Mouse (Mus musculus): Measurements from ENCODE around the gene Myom1.

Myom1 gene

DNA sequence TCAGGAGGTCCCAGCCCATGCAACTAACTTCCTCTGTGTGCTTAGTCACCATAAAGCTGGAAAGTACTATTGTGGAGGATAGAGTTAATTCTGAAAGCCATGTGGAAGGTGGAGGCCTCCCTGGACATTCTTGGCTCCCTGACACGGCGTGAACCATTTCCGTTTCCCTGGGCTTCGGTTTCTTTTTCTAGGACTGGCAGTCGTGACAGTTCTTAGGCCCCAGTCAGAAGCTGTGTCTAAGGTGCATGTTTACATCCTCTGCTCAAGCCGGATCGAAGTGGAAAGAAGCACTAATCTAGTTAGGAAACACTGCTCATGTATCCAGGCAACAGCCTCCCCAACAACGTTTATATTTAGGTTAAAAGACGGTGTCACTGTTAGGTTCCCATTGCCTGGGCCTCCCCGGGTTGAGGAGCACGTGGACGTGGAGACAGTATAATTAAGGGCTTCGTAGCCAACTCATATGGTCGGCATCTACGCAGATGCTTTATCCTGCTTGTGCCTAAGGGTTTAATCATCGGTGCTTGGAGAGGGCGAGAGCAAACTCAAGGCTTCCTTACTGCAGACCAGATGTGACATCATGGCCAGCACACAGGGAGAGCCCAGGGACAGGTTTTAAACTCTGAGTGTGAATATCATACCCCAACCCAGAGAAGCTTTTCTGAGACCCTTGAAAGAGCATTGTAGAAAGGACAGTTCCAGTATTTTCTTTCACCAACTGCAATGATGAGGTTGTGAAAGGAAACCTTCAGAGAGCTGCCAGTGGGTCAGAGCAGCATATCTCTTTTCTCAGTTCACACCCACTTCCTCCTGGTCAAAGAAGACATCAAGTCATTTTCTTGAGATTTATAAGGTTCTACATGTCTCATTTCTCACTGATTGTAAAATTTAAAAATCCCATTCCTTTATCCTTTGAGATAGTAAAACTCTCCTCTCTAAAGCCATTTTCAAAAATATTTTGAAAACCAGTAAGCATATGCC lies 100.4 kb downstream of the Myom1 start:
- no peak for DNase-seq (ENCODE audit: low read depth)

DNA sequence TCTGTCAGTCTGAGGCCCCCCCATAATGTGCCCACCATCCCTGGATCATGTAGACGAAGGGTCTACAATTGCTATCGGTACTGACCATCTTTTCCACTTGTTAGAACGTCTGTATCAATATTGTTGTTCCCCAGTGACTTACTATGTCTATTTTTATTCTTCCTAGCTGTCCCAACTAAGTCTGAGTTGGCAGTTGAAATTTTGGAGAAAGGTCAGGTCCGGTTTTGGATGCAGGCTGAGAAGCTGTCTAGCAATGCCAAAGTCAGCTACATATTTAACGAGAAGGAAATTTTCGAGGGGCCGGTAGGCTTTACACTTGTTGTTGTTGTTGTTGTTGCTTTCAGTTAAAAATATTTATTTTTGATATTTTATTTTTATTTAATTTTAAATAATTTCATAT lies 102.9 kb downstream of the Myom1 start:
- DNase-seq (ENCODE audit: low read depth), result no peak

DNA sequence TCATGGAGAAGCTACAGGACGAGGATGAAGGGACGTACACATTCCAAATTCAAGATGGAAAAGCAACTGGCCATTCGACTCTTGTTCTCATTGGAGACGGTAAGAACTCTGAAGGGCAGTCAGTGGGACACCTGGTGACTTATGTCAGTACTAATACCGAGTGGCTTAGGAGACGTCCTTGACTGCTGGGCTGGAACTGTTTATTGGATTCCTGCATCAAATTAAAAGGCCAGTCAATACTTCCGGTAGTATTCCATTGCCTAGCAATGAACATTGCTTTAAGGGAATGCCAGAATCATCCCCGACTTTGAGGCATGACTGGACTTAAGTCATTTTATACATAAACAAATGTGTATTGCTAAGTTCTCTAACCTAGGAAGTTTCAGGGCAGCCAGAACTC lies 103.8 kb downstream of the Myom1 start:
- DNase-seq (ENCODE audit: low read depth), result no peak

DNA sequence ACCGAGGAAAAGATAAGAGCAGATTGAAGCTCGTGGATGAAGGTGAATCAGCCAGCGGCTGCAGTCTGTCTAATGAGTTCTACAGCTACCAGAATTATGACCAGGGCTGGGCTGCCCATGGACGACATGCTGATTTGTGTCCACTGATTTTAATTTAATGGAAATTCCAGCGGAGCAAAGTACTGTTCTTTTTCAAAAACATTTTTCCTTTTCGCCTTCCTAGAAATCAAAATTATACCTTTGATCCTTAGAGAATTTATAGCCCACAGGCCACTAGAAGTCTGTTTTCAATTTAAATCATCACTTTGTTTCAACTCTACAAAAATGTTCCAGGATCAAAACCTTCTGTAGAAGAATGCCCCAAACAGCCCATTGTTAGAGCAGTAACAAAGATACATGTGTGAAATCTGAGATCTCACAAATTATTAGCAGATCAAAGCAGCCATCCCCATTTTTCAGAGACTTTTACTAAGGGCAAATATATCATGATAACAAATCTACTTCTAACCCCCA lies 108.4 kb downstream of the Myom1 start:
- no peak for DNase-seq (ENCODE audit: low read depth)

DNA sequence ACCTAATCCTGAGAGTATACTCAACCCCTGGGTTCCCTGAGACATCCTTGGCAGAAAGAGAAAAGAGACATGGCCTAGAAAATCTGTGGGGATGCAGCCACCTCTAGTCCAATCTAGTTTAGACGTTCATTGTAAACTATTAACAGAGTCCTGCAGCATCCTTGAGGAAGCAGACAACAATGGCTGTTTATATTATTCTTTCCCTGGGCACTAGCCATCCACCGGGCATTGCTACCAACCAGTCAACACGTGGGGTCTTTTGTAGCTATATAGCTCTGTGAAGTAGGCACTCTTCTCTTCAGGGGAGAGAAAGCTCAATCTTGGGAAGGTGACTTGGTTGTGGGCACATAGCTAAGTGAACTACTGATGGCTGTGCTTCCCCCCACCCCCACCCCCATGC lies 110.3 kb downstream of the Myom1 start:
- no peak for DNase-seq (ENCODE audit: low read depth)

DNA sequence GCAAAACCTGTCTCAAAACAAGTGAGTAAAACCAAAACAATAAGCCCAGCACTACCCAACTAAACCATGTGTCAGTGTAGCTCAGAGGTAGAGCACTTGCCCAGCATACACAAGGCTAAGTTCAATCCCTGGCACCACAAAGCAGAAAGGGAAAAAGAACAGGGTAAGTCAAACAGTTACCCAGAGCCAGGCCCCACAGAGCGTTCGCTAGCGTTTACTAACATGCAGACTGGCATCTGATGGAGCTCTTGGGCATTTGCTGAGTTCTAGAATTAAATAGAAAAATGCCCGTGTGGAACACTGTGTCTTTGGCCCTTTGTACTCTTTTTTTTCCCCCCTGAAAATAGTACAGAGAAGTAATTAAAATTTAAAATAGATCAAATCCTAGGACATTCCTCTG lies 111.8 kb downstream of the Myom1 start:
- DNase-seq (ENCODE audit: low read depth), result no peak

DNA sequence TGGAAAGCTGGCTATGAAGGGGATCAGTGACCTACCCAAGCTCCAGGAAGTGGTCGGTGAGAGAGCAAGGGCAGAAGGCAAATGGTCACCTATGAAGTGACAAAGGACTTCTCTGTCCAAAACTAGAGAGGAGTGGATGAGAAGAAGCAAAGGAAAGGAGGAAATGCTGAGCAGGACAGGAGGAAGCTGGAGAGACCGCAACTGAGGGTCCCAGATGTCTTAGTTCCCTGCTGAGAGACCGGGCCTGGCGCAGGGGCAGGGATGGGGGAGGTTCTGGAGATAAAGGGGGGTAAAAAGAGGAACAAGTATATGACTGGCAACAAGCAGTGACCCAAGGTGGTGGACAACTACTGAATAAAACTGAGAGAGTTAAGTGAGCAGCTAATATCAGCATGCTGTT lies 115.5 kb downstream of the Myom1 start:
- DNase-seq (ENCODE audit: low read depth), result no peak

DNA sequence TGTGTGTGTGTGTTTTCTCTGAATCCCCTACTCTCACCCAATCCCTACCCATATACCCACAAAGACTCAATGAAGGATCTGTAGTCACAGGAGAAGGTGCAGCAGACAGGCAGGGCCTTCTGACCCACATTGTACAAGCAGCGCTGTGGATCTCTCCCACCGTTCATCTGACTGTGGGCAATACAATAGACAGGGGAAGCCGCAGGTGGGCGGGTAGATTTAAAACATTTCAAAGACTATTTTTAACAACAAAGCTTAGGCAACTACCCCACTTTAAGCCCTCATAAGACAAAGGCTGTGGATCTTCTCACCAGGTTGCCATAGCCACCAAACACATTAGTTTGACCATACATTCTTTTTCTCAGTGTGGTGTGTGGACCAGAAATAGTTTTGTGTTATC lies 116.2 kb downstream of the Myom1 start:
- DNase-seq (ENCODE audit: low read depth), result peak; percentile 29

DNA sequence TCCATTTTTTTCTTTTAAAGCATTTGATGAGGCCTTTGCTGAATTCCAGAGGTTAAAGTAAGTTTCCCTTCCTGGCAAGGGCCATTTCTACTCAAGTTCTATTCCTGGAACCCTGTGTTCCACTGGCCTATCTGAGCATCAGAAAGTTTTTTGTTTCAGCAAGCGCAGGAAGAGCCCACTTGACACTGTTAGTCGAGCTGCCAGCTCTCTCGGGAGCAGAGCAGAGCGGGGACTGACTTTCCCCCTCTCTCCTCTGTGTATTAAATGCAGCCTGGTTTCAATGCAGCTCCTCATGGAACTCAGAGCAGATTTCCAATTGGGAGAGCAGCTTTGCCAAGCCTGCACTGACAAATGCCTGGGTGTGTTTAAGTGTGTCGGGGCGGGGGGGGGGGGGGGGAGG lies 118.2 kb downstream of the Myom1 start:
- no peak for DNase-seq (ENCODE audit: low read depth)

DNA sequence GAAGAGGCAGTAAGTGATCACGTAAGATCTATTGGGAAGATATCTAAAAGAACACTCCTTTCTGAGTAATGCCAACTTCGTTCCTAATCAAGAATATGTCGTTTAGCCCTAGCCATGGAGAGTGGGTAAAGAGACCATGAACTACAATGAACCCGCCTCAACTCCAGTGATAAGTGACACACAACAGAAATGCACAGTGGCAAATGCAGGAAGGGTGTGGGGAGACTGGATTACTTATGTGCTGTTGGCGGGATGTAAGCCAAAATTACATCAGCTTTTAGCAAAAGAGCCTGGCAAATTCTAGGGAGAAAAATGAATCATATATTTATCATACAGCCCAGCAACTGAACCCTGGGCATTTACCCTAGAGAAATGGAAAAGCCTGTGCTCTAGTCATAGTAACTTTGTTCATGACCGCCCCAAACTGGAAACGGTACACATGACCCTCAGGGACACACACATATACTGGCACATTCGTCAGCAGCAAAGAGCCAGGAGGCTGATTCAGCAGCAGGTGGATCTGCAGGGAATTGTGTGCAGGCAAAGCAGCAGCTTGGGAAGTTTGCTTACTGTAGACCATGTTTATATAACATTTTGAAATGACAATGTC lies 121.7 kb downstream of the Myom1 start:
- DNase-seq (ENCODE audit: low read depth), result no peak

DNA sequence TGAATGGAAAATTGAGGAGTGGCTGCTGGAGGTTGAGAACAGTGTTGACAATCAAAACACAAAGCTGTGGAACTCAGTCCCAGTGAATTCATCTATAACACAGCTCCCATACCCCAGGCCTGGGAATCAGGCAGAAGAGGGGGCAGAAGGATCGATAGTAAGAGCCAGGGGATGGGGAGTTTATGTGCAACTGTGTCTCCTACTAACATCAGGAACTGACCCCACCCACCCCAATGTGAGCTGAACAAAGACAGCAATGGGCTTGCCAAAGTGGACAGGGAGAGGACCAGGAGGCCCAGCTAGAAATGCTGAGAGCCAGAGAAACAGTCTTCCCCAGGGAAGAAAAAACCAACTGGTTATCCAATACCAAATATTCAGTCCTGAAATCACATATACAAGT lies 122.2 kb downstream of the Myom1 start:
- DNase-seq (ENCODE audit: low read depth), result no peak

DNA sequence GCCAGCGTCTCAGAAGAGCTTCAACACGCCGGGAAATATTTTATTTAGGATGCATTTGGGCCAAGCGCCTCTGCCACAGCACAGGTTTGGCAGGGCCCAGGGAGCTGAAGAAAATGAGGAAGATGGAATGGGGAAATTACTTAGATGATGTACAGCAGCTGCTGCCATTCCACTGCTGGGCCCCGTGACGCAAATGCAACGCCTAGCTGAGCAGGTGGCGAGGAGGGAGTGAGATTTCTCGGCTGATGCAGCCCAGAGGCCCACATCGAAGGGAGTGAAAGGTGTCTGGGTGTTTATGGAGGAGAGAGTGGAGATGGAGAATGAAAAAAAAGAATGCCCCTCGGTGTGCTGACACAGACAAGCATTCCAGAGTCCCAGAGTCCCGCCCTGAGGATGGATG lies 123.1 kb downstream of the Myom1 start:
- no peak for DNase-seq (ENCODE audit: low read depth)

DNA sequence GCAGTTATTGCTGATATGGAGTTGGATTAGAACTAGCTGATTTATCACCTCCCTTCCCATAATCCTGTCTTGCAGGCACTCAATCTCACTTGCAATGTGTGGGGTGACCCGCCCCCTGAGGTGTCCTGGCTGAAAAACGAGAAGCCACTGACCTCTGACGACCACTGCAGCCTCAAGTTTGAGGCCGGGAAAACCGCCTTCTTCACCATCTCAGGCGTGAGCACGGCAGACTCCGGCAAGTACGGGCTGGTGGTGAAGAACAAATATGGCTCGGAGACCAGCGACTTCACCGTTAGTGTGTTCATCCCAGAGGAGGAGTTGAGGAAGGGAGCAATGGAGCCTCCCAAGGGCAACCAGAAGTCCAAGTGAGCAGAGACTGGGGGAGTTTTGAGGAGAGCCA lies 123.6 kb downstream of the Myom1 start:
- DNase-seq (ENCODE audit: low read depth), result no peak

DNA sequence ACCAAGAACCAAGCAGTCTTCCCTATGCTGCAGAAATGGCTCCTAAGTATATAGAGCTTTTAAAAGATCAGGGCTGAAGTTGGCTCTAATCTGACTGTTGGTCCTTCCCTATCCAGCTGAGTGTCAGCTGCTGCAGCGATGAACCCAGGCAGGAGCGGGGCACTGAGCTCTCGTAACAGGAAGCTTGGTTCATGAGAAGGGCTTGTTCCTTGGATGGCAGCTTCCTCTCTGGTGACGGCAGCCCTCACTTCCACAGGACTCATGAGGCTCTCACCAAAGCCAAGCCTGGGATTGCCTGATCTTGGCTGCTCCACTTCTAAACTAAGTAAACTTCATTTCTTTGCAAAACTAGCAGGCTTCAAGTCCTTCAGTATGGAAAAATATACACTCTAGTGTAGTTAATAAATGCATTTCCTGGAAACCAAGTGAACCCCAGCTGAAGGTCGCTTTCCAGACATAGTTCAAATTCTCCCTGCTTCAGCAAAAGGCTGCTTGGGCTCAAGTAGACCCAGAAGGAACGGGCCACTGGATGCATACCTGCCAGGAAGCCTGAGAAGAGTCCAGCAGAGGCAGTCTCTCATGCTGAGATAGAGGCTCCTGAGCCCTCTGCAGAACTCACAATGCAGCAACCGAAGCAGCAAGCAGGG lies 125.2 kb downstream of the Myom1 start:
- DNase-seq (ENCODE audit: low read depth), result no peak

DNA sequence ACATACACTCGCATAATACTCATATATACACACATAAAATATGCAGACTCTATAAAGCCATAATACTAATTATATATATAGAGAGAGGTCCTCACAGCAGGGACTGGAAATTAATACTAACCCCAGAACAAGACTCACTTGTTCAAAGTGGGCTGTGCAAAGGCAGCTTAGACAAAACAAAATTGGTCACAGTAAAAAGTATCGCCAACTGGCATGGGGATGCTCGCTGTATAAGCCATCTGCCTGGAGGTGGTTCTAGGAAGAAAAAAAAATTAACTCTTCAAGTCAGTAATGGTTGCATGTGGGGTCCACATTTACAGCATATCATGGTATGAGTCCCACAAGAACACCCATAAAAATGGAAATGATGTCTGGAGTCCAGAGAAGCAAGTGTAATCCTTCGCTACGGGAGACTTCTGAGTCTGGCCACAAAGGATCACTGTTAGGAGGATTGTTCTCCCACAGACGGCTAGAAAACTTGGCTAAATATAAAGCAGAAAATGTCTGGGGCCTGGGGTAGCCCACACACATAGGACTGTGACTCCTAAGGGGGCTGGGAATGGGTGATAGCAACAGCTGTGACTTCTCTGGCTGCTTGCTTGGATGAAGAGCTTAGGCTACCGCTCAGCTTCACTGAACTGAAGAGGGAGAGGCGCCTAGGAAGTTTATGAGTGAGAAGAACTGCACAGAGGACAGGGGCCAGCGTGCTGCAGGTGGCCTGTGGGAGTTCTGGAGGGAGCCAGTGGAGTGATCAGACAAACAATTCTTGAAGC lies 127.2 kb downstream of the Myom1 start:
- no peak for DNase-seq (ENCODE audit: low read depth)

DNA sequence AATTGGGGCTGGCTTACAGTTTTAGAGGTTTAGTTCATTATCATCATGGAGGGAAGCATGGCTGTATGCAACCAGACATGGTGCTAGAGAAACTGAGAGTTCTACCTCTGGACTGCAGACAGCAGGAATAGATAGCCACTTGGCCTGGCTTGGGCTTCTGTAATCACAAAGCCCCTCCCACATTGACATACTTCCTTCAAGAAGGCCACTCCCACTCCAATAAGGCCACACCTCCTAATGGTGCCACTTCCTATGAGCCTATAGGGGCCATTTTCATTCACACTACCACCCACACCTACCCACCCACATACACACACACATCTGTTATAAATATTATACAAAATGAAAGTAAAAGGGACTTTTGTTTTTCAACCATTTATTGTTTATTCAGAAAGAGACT lies 129.8 kb downstream of the Myom1 start:
- no peak for DNase-seq (ENCODE audit: low read depth)

DNA sequence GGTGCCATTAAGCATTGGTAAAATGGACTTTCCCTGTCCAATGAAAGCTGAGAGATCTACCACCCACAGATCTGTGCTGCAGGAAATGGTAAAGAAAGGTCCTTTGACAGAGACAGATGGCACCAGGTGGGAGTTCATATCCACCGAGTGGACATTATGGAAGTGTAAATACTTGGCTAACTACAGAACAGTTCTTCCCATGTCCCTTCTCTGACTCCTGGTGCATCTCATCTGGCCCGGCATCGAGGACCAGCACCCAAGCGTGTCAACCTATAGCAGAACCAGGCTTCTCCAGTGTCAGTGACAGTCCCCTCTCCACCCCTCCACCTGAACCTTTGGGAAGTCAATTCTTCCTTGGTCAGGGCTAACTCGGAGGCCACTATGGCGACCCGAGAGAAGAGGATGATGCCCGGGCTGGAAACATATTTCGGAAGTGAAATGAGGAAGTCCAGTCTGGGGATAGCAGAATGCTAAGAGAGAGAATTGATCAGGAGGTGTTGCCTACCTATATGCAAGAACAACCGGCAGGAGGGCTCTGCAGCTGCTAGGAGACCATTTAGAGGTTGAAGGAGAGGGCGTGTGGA lies 130.5 kb downstream of the Myom1 start:
- no peak for DNase-seq (ENCODE audit: low read depth)

DNA sequence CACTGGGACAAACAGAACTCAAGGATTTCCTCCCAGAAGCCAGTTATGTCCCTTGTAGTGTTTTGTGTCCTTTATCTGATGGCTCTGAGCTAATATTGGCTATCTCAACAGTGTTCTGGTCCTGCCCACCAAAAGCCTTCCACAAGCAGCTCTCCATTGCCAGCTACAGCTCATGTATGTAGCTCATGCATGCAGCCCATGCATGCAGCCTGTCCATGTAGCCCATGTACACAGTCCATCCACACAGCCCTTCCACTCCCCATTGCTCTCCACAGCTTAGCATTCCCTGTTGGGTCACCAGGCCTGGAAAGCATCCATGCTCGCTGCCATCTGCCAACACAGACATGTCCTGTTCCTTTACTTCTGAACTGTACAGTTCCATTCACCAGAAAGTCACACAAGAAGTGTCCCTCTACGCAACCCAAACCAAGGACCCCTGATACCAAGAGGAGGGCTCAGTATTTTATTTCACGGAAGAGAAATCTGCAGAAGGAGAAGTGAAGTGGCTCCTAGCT lies 132.1 kb downstream of the Myom1 start:
- DNase-seq (ENCODE audit: low read depth), result no peak

DNA sequence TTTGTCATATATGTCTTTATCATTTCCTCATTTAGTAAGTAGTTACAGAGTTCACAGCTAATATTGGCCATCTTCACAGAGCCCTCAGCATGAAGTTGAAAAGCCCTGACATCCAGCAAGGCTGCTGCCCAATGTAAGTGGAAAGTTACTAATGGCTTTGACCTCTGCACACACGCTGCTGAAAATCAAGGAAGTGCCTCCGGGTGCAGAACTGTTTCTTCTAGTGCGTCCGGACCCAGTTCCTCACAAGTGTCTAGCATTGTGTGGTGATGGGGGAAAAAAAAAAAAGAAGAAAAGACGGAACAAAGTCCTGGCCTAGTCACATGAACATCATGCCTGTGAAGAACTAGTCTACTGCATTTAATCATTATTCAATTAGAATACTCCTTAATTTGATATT lies 132.7 kb downstream of the Myom1 start:
- no peak for DNase-seq (ENCODE audit: low read depth)

DNA sequence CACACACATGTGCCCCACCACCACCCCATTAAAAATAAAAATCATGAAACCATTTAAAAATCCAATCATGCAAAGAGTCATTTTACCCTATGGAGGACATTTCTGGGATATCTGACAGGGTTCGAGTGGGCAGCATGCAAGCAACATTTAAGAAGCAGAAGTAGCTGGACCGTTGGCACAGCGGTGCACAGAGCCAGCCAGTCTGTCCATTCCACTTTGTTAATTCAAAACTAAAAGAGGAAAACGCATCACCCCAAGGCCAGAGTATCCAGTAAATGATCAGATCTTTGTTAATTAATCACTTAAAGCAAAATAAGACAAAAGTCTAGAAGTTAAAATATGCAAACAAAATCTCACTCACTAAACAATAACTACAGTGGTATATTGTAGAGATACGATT lies 133.4 kb downstream of the Myom1 start:
- no peak for DNase-seq (ENCODE audit: low read depth)
